Mouse (Mus musculus): ENCODE measurements around the gene Aqp5. TPM values are rescaled to one million over a fixed set of nuclear protein-coding genes. Genes with fewer than 3 reads are reported as not detected.

The Aqp5 gene
- polyA plus RNA-seq (2012; rRNA removed): 0.07 and 0.09 TPM in 2 replicates
- not detected in 2 replicates for polyA plus RNA-seq (2014; fragmentation: Nextera tagmentation; extraction: Ambion mirVana)

DNA sequence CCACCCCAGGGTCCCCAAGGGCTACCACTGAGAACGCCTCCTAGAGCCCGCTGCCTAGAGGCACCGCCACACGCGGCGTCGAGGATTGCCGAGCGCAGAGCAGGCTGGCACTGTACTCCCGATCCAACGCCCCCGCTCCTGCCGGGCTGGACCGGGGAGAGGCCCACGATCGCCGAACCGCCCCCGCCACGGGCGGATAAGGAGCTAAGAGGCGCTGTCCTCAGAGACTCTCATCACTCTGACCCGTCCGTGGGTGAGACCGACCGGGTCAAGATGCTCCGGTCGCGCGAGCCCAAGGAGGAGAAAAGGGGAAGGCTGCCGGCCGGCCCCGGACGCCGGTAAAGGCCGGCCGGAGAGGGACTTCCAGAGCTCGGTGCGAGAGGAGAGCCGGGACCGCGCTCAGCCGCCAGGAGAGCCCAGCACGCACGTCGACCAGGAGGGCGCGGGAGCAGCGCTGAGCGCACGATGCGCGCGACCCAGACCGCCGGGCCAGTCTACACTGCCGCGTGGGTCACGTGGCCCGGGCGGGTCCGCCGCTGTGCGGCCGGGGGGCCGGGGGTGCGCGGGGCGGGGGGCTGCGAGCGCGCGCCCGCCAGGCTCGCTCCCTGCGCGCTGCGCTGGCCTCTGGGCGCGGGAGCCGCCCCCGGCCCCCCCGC lies at the start of gene Aqp5:
TSS of gene Aqp5 (plus strand) at position 354 of the 656 bp plus-strand sequence.
- H3K4me3 ChIP-seq (ENCODE audit: insufficient read depth in 1 of 2, low read depth in 2 of 2, low read length in 2 of 2): no peak within 1 kb of the TSS
- no peaks in the 10 kb centered on the region for H3K9me3 ChIP-seq (ENCODE audit: control insufficient read depth, low read length)
- TF ChIP-seq CTCF (IDR thresholded peaks at IDR 0.05; ENCODE audit: low read depth) (no peak), EP300 (IDR thresholded peaks at IDR 0.05; ENCODE audit: low read depth) (no peak)
- H3K4me2 ChIP-seq (ENCODE audit: low read depth): no peak within 1 kb of the TSS
- H3K27me3 ChIP-seq (ENCODE audit: control insufficient read depth, insufficient read depth, low read length): peaks cover 82% of the 10 kb centered on the region
- no peak within 1 kb of the TSS for H3K27ac ChIP-seq
- WGBS (ENCODE audit: insufficient replicate concordance): 3% methylated on average over 79 of the region's 83 CpGs
- no peaks in the 10 kb centered on the region for H3K4me1 ChIP-seq (replicated peaks; ENCODE audit: control insufficient read depth in 2 of 2, insufficient read depth in 2 of 2, low read length in 1 of 2)
- no peaks in the 10 kb centered on the region for H3K36me3 ChIP-seq (replicated peaks; ENCODE audit: control insufficient read depth, insufficient read depth, low read depth)
- DNase-seq (ENCODE audit: low read depth in 3 of 3, low spot score in 3 of 3) (no peak), ATAC-seq (ENCODE audit: insufficient read depth) (no peak)
- H3K9ac ChIP-seq (replicated peaks): no peak within 1 kb of the TSS

DNA sequence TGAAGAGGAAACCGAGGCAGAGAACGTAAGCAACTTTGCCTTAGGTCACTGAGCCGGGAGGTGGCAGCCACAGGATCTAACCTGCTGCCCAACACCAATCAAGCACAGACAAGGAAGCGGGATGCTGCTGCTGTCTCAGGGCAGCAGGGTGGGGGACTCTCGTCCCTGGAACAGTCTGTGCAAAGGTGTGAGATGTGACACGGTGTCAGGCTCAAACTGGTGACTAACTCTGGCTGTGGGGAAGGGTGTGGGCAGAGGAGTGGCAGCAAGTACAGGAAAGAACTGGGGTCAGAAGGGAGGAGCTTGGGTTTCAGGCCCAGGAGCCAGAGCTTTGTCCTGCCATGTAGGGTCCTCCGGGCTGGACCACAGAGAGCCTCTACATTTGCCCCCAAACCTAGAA lies 46.5 kb upstream of the Aqp5 start:
- no peak overlapping the region for H3K27ac ChIP-seq
- DNase-seq (ENCODE audit: low read depth in 3 of 3, low spot score in 3 of 3): no peak
- H3K4me2 ChIP-seq (ENCODE audit: low read depth): no peak overlapping the region
- no peak overlapping the region for H3K9ac ChIP-seq (replicated peaks)
- no peak overlapping the region for H3K4me3 ChIP-seq (ENCODE audit: insufficient read depth in 1 of 2, low read depth in 2 of 2, low read length in 2 of 2)
- WGBS (ENCODE audit: insufficient replicate concordance): 31% methylated on average over 7 of the region's 7 CpGs
- H3K36me3 ChIP-seq (replicated peaks; ENCODE audit: control insufficient read depth, insufficient read depth, low read depth): no peaks in the 10 kb centered on the region
- H3K9me3 ChIP-seq (ENCODE audit: control insufficient read depth, low read length): no peaks in the 10 kb centered on the region
- no peaks in the 10 kb centered on the region for H3K4me1 ChIP-seq (replicated peaks; ENCODE audit: control insufficient read depth in 2 of 2, insufficient read depth in 2 of 2, low read length in 1 of 2)
- TF ChIP-seq CTCF (IDR thresholded peaks at IDR 0.05; ENCODE audit: low read depth): no peak
- no peak for TF ChIP-seq EP300 (IDR thresholded peaks at IDR 0.05; ENCODE audit: low read depth)
- ATAC-seq (ENCODE audit: insufficient read depth): no peak
- H3K27me3 ChIP-seq (ENCODE audit: control insufficient read depth, insufficient read depth, low read length): no peaks in the 10 kb centered on the region

DNA sequence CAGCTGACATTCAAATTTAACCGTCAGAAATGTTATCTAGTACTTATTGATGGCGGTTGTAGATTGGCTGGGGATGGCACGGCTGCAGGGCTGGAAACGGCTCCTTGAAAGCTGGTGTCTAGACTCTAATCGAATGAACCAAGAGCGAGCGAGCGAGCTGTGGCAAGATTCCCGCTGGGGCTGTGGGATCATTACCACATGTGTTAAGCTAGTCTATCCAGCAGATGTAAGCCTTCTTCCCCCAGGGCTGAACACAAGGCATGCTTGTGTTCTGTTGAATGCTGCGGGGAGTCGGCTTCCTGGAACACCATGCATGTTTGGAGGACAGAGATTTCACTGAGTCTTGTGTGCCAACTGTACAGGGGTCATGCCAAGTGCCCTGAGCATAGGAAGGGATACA lies 44.0 kb upstream of the Aqp5 start:
- Histone ChIP-seq H3K4me1 (replicated peaks; ENCODE audit: control insufficient read depth in 2 of 2, insufficient read depth in 2 of 2, low read length in 1 of 2) (no peaks in the 10 kb centered on the region), H3K4me3 (ENCODE audit: insufficient read depth in 1 of 2, low read depth in 2 of 2, low read length in 2 of 2) (no peak overlapping the region), H3K27ac (no peak overlapping the region), H3K9me3 (ENCODE audit: control insufficient read depth, low read length) (no peaks in the 10 kb centered on the region), H3K27me3 (ENCODE audit: control insufficient read depth, insufficient read depth, low read length) (no peaks in the 10 kb centered on the region), H3K36me3 (replicated peaks; ENCODE audit: control insufficient read depth, insufficient read depth, low read depth) (no peaks in the 10 kb centered on the region), H3K9ac (replicated peaks) (no peak overlapping the region), H3K4me2 (ENCODE audit: low read depth) (no peak overlapping the region)
- 69% methylated on average over 11 of the region's 11 CpGs for WGBS (ENCODE audit: insufficient replicate concordance)
- TF ChIP-seq EP300 (IDR thresholded peaks at IDR 0.05; ENCODE audit: low read depth) (no peak), CTCF (IDR thresholded peaks at IDR 0.05; ENCODE audit: low read depth) (no peak)
- ATAC-seq (ENCODE audit: insufficient read depth) (no peak), DNase-seq (ENCODE audit: low read depth in 3 of 3, low spot score in 3 of 3) (no peak)

DNA sequence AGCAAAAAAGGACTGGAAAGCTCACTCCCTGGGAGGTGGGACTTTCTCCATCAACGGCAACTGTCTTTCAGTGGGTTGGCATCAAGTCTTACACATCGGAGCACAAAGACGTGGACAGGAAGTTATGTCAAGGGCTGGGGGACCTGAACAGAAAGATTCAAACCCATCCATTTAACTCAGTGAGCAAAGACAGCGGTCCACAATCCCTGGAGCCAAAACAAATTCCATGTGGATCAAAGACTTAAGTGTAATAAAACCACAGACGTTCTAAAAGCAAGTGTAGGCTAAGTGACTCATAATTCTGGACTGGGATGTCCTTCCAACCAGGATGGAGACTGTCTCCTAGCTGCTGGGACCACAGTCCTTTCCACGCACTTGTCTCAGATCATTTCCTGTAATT lies 42.9 kb upstream of the Aqp5 start:
- no peaks in the 10 kb centered on the region for H3K4me1 ChIP-seq (replicated peaks; ENCODE audit: control insufficient read depth in 2 of 2, insufficient read depth in 2 of 2, low read length in 1 of 2)
- no peak for ATAC-seq (ENCODE audit: insufficient read depth)
- no peak overlapping the region for H3K9ac ChIP-seq (replicated peaks)
- no peak for TF ChIP-seq EP300 (IDR thresholded peaks at IDR 0.05; ENCODE audit: low read depth)
- no peak for TF ChIP-seq CTCF (IDR thresholded peaks at IDR 0.05; ENCODE audit: low read depth)
- no peak overlapping the region for H3K4me2 ChIP-seq (ENCODE audit: low read depth)
- H3K36me3 ChIP-seq (replicated peaks; ENCODE audit: control insufficient read depth, insufficient read depth, low read depth): no peaks in the 10 kb centered on the region
- no peak for DNase-seq (ENCODE audit: low read depth in 3 of 3, low spot score in 3 of 3)
- no peak overlapping the region for H3K27ac ChIP-seq
- WGBS (ENCODE audit: insufficient replicate concordance): 61% methylated on average over 6 of the region's 6 CpGs
- H3K9me3 ChIP-seq (ENCODE audit: control insufficient read depth, low read length): no peaks in the 10 kb centered on the region
- H3K4me3 ChIP-seq (ENCODE audit: insufficient read depth in 1 of 2, low read depth in 2 of 2, low read length in 2 of 2): no peak overlapping the region
- no peaks in the 10 kb centered on the region for H3K27me3 ChIP-seq (ENCODE audit: control insufficient read depth, insufficient read depth, low read length)

DNA sequence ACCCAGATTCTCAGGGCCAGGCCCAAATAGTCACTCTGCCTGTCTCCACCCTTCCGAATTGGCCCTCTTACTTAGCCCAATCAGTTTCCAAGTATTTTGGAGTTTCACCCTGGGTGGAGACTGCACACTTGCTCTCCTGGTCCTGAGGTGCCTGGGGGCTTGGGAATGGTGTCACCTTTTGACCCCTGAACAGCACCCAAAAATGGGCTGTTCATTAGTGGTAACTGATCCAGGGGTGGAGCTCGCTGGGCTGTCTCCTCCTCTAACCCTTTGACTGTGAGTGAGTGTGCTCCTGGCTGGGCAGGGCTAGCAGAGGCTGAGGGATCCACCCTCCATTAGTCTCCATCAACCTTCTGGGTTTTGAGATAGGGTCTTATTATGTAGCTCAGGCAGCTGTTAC lies 40.7 kb upstream of the Aqp5 start:
- no peaks in the 10 kb centered on the region for H3K4me1 ChIP-seq (replicated peaks; ENCODE audit: control insufficient read depth in 2 of 2, insufficient read depth in 2 of 2, low read length in 1 of 2)
- no peak for ATAC-seq (ENCODE audit: insufficient read depth)
- H3K36me3 ChIP-seq (replicated peaks; ENCODE audit: control insufficient read depth, insufficient read depth, low read depth): no peaks in the 10 kb centered on the region
- 39% methylated on average over 2 of the region's 2 CpGs for WGBS (ENCODE audit: insufficient replicate concordance)
- no peaks in the 10 kb centered on the region for H3K27me3 ChIP-seq (ENCODE audit: control insufficient read depth, insufficient read depth, low read length)
- TF ChIP-seq EP300 (IDR thresholded peaks at IDR 0.05; ENCODE audit: low read depth) (no peak), CTCF (IDR thresholded peaks at IDR 0.05; ENCODE audit: low read depth) (no peak)
- no peak for DNase-seq (ENCODE audit: low read depth in 3 of 3, low spot score in 3 of 3)
- no peak overlapping the region for H3K4me2 ChIP-seq (ENCODE audit: low read depth)
- no peak overlapping the region for H3K9ac ChIP-seq (replicated peaks)
- no peak overlapping the region for H3K27ac ChIP-seq
- no peaks in the 10 kb centered on the region for H3K9me3 ChIP-seq (ENCODE audit: control insufficient read depth, low read length)
- no peak overlapping the region for H3K4me3 ChIP-seq (ENCODE audit: insufficient read depth in 1 of 2, low read depth in 2 of 2, low read length in 2 of 2)

Data from liver, embryonic 14.5 days (tissue).